Mouse (Mus musculus): ENCODE measurements around the gene Cyct. TPM values are rescaled to one million over a fixed set of nuclear protein-coding genes. Genes with fewer than 3 reads are reported as not detected.
A peak's percentile ranks its signal among the peaks of the same experiment; 100 is the strongest.

Cyct gene
- polyA plus RNA-seq, 1 experiment from 2014 or later = 0.32 TPM

DNA sequence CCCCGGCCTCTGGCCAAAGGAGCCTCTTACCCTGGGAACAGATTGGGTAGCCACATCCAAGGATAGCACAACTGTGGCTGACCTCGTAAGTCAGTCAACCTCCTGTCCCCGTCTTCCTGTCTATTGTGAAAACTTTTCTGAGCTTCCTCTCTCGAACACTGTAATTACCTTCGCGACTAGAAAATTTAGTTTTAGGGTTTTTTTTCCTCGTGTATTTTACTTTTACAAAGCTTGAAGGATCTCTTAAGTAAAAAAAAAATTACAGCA is 10.3 kb upstream of the Cyct start:
- Histone ChIP-seq H3K4me3 (peak overlapping the region; percentile 79), H3K27ac (replicated peaks) (peak overlapping the region; percentile 71; the same call in 1 of the 2 replicates), H3K9me3 (no peaks in the 10 kb centered on the region), H3K36me3 (peaks cover 28% of the 10 kb centered on the region), H3K9ac (peak overlapping the region; percentile 87), H3K27me3 (replicated peaks) (no peaks in the 10 kb centered on the region), H3K4me1 (peaks cover 23% of the 10 kb centered on the region), H3K4me2 (peak overlapping the region; percentile 92)
- ATAC-seq (ENCODE audit: extremely low read depth, insufficient number of reproducible peaks, low FRiP score, low TSS enrichment) = peak; percentile 7; the same call in 1 of the 2 replicates
- WGBS = 2% methylated on average over 7 of the region's 7 CpGs

DNA sequence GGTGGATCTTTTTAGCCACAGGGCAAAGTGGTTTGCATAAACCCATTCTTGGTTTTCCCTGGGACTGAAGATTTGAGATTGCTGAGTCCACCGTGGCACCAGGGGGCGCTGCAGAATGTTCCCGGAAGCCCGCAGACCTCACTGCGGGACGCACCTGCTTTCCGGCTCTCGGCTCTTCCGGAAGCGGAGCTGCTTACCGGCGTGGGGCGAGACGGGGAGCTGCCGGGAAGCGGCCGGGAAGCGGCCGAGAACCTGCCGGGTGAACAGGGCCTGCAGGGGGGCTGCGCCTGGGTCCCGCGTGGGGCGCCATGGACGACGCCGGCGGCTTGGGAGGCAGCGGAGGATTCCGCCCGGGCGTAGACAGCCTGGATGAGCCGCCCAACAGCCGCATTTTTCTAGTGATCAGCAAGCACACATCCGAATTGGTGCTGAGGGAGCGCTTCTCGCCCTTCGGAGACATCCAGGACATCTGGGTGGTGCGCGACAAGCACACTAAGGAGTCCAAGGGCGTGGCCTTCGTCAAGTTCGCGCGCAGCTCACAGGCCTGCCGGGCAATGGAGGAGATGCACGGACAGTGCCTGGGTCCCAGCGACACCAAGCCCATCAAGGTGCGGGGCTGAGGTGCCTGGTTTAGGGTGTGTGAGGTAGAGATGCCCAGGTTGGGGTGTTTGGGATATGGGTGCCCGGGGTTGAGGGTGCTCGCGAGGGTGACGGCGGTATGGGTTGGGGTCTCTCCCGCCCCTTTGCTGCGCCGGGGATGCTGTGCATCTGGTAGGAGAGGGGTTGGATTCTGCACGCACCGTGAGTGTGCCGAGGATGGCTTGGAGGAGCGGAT is 9.8 kb upstream of the Cyct start, which contains the start of gene Rbm45:
Gene Rbm45 (plus strand): TSS at position 164 of the 835 bp plus-strand sequence.
- peak within 1 kb of the TSS; percentile 71 for H3K27ac ChIP-seq (replicated peaks)
- H3K4me3 ChIP-seq = peak within 1 kb of the TSS; percentile 79
- no peaks in the 10 kb centered on the region for H3K9me3 ChIP-seq
- H3K4me1 ChIP-seq = peaks cover 23% of the 10 kb centered on the region
- ATAC-seq (ENCODE audit: extremely low read depth, insufficient number of reproducible peaks, low FRiP score, low TSS enrichment) = peak; percentile 72
- H3K9ac ChIP-seq = peak within 1 kb of the TSS; percentile 87
- under 1% methylated on average over 61 of the region's 61 CpGs for WGBS
- peaks cover 23% of the 10 kb centered on the region for H3K36me3 ChIP-seq
- H3K27me3 ChIP-seq (replicated peaks) = no peaks in the 10 kb centered on the region
- peak within 1 kb of the TSS; percentile 92 for H3K4me2 ChIP-seq

DNA sequence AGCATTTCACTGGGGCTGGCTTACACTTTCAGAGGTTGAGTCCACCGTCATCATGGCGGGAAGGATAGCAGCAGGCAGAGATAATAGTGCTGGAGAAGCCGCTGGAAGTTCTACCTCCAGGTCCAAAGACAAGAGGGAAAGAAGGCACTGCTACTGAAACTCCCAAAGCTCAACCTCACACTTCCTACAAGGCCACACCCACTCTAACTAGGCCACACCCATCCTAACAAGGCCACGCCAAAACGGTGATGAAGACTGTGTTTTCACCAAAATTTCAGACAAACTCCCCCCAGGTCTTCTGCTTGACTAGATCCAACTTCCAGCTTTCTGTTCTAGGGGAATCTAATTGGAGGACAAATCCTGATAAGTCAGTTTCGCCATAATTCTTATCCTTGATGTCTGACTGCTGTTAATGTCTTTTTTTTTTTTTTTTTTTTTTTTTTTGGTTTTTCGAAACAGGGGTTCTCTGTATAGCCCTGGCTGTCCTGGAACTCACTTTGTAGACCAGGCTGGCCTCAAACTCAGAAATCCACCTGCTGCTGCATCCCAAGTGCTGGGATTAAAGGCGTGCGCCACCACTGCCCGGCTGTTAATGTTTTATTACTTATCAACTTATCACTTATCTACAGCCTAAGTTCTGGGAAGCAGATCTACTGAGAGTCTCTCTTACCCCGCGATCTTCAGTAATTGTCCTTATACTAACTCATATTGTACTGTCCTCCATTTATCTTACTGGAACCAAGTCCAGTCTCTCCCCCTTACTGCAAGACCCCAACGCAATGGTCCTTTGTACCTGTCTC is 8.8 kb upstream of the Cyct start:
- H3K4me3 ChIP-seq = no peak overlapping the region
- no peak overlapping the region for H3K4me2 ChIP-seq
- peaks cover 23% of the 10 kb centered on the region for H3K4me1 ChIP-seq
- H3K36me3 ChIP-seq = peaks cover 13% of the 10 kb centered on the region
- no peaks in the 10 kb centered on the region for H3K27me3 ChIP-seq (replicated peaks)
- no peak overlapping the region for H3K9ac ChIP-seq
- H3K27ac ChIP-seq (replicated peaks) = no peak overlapping the region
- WGBS = 63% methylated on average over 13 of the region's 13 CpGs
- H3K9me3 ChIP-seq = no peaks in the 10 kb centered on the region
- no peak for ATAC-seq (ENCODE audit: extremely low read depth, insufficient number of reproducible peaks, low FRiP score, low TSS enrichment)

DNA sequence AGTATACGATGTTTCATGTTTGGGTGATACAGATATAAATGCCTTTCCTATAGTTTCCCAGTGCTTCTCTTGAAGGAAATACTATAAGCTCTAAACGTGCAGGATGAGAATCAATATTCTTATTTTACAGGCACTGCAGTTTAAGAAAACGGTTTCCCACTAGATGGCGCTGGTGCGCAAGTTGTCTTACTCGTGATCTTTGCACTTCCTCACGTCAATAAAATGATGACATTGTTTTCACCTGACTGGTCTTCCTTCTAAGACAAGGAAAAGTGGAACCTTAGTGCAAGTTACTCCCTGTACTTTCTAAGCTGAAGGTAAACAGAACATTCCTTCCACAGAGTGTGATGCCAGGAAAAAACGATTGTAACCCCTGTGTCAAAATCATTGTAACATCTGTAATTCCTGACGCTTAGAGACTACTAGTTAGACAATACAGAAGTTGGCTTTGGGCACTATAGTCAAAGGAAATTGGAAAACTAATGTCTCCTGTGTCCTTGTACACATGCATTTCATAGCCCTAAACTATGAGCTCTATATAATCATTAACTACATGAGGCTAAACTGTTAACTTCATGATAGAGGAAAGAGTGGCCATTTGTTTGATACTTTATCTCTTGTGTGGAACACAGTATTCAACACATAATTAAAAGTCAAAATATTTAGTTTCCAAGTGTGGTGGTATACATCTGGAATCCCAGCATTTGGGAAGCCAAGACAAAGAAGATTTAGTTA is 7.1 kb upstream of the Cyct start:
- H3K9ac ChIP-seq = no peak overlapping the region
- 14% methylated on average over 9 of the region's 9 CpGs for WGBS
- H3K27ac ChIP-seq (replicated peaks) = no peak overlapping the region
- H3K27me3 ChIP-seq (replicated peaks) = no peaks in the 10 kb centered on the region
- no peaks in the 10 kb centered on the region; the same call in 1 of the 2 replicates for H3K36me3 ChIP-seq
- no peak for ATAC-seq (ENCODE audit: extremely low read depth, insufficient number of reproducible peaks, low FRiP score, low TSS enrichment)
- H3K4me2 ChIP-seq = no peak overlapping the region
- H3K4me1 ChIP-seq = peaks cover 17% of the 10 kb centered on the region
- no peak overlapping the region for H3K4me3 ChIP-seq
- H3K9me3 ChIP-seq = no peaks in the 10 kb centered on the region

DNA sequence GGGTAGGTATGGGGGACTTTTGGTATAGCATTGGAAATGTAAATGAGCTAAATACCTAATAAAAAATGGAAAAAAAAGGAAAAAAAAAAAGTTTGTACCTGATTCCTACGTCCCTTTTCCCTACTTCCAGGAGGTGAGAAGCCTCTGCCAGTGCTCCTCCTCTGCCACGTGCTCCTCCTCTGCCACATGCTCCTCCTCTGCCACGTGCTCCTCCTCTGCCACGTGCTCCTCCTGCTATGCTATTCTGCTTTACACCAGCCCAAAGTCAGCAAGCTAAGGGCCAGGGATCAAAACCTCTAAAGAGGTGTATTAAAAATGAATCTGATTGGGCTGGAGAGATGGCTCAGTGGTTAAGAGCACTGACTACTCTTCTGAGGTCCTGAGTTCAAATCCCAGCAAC is 5.6 kb upstream of the Cyct start:
- no peak overlapping the region for H3K4me2 ChIP-seq
- no peak for ATAC-seq (ENCODE audit: extremely low read depth, insufficient number of reproducible peaks, low FRiP score, low TSS enrichment)
- 71% methylated on average over 4 of the region's 4 CpGs for WGBS
- H3K27ac ChIP-seq (replicated peaks) = no peak overlapping the region
- no peaks in the 10 kb centered on the region for H3K27me3 ChIP-seq (replicated peaks)
- H3K9ac ChIP-seq = no peak overlapping the region
- no peaks in the 10 kb centered on the region for H3K36me3 ChIP-seq
- no peaks in the 10 kb centered on the region for H3K9me3 ChIP-seq
- no peak overlapping the region for H3K4me3 ChIP-seq
- peaks cover 1% of the 10 kb centered on the region for H3K4me1 ChIP-seq

DNA sequence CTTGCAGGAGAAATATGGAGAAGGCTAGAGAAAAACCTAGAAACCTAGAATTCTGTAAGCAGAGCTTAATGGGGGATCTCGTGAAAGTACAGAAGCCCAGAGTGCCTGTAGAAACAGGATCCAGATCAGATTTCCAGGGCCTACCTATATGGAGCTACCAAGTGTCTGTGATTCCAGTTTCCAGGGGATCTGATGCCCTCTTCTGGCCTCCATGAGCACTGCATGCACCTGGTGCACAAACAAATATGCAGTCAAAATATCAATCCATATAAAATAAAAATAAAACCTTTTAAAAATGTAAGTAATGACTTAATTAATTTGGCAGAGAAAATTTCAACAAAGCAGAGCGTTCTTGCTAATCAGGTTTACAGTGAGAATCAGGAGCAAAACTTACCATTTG is 1.9 kb upstream of the Cyct start:
- Histone ChIP-seq H3K4me2 (no peak overlapping the region), H3K27ac (replicated peaks) (no peak overlapping the region), H3K27me3 (replicated peaks) (no peaks in the 10 kb centered on the region), H3K9ac (no peak overlapping the region), H3K4me3 (no peak overlapping the region), H3K36me3 (no peaks in the 10 kb centered on the region), H3K9me3 (no peaks in the 10 kb centered on the region), H3K4me1 (no peaks in the 10 kb centered on the region)
- no peak for ATAC-seq (ENCODE audit: extremely low read depth, insufficient number of reproducible peaks, low FRiP score, low TSS enrichment)
- 46% methylated on average over 2 of the region's 2 CpGs for whole genome bisulfite sequencing

DNA sequence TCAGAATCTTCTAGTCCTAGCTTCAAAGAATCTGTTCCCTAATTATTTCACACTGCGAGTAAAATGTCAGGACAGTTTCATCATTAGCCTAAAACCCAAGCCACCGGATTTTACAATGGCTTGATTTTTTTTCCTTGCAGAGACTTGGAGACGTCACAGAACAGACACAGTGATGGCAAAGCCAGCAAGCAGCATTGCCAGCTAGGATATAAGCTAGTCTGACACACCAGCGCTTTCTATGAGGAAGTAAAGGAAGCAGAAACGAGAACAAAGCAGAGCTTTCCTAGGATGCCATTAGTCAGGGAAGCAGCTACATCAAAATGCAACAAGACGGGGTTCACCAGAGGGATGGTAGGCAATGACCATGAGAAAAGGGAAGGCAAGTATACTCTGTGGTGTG is 12.4 kb downstream of the Cyct start:
- no peak overlapping the region for H3K4me3 ChIP-seq
- no peak for ATAC-seq (ENCODE audit: extremely low read depth, insufficient number of reproducible peaks, low FRiP score, low TSS enrichment)
- H3K27ac ChIP-seq (replicated peaks) = no peak overlapping the region
- no peaks in the 10 kb centered on the region for H3K9me3 ChIP-seq
- no peaks in the 10 kb centered on the region for H3K4me1 ChIP-seq
- no peaks in the 10 kb centered on the region for H3K36me3 ChIP-seq
- H3K4me2 ChIP-seq = no peak overlapping the region
- no peak overlapping the region for H3K9ac ChIP-seq
- WGBS = 75% methylated on average over 6 of the region's 6 CpGs
- H3K27me3 ChIP-seq (replicated peaks) = no peaks in the 10 kb centered on the region

DNA sequence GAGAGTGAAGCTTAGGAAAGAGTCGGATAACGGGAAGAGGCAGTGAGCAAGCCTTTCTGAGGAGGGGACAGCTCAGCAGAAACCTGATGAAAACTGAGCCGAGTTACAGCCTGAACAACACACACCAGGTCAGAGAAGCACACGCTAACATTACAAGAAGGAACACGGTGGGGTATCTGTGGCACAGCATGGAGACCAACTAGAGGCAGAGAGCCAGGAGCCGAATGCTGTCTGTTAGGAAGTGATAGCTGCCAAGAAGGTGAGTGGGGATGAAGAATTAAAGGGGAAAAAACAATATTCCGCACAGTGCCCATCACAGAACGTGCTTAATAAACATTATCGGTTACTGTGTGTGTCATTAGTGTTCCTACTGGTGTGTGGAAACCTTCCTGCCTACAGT is 18.1 kb downstream of the Cyct start:
- WGBS = 81% methylated on average over 9 of the region's 9 CpGs
- Histone ChIP-seq H3K27ac (replicated peaks) (no peak overlapping the region), H3K4me3 (no peak overlapping the region), H3K27me3 (replicated peaks) (peaks cover 32% of the 10 kb centered on the region), H3K36me3 (no peaks in the 10 kb centered on the region), H3K9ac (no peak overlapping the region), H3K4me2 (no peak overlapping the region), H3K9me3 (no peaks in the 10 kb centered on the region), H3K4me1 (peaks cover 11% of the 10 kb centered on the region)
- no peak for ATAC-seq (ENCODE audit: extremely low read depth, insufficient number of reproducible peaks, low FRiP score, low TSS enrichment)

DNA sequence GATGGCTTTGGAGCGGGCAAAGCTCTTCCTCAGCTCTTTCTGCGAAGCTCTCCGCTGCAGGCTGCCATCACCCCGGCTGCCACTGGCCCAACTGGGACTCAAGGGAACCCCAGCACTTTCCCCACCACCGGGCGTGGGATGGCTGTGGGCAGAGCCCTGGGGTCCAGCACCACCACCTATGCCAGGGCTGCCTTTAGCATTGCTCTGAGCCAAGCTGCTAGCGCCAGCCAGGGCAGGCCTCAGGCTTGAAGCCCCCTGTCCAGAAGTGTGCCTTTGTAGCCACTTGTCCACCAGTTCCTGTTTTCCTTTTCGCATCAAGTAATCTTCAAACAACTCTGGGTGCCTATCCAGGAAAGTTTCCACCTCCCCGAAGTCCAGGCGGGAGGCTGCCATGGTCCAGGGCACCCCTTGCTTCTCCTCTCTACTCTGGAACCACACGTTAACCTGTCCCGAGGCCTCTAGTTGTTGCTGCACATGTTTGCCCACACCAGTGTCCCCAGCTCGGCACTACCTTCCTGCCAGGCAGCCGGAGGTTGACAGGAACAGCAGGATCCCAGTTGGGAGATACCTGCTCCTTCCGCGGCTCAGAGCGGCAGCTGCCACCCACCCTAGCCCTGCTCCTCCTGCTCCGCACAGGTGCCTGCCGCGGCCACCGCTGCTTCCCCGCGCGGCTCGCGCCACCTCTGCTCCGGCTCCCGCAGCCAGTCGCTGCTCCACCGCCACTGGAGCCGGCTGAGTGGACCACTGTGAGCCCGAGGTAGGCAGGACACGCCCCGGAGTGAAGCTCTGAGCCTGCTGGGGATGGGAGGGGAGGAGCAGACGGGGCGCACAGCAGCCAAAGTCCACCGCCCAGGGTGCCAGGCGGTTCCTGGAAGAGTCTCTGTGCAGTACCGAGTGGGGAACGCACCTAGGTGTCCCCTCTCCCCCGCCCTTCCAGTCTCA is 21.8 kb downstream of the Cyct start, which contains the start of gene Pde11a:
Gene Pde11a (minus strand): TSS at position 560 of the 942 bp plus-strand sequence.
- ATAC-seq (ENCODE audit: extremely low read depth, insufficient number of reproducible peaks, low FRiP score, low TSS enrichment) = no peak
- Histone ChIP-seq H3K27ac (replicated peaks) (no peak within 1 kb of the TSS), H3K9ac (peak within 1 kb of the TSS; percentile 77), H3K9me3 (no peaks in the 10 kb centered on the region), H3K4me1 (peaks cover 11% of the 10 kb centered on the region), H3K27me3 (replicated peaks) (peaks cover 45% of the 10 kb centered on the region), H3K4me2 (peak within 1 kb of the TSS; percentile 96), H3K36me3 (no peaks in the 10 kb centered on the region), H3K4me3 (peak within 1 kb of the TSS; percentile 60)
- WGBS = 13% methylated on average over 41 of the region's 41 CpGs

DNA sequence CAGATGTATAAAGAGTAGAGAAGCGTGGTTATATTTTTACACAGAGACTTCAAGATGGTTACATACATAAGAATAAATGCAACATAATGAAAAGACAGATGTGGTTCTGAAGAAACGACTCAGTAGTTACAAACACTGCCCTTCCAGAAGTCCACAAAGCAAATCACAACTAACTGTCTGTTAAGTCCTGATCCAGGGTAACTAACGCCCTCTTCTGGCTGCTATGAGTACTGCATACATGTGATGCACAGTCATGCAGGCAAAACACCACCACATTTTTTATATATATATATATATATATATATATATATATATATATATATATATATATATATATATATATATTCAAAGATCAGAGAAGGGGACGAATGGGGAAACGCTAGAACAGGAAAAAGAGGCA is 25.7 kb downstream of the Cyct start:
- Histone ChIP-seq H3K4me2 (no peak overlapping the region), H3K27me3 (replicated peaks) (peaks cover 37% of the 10 kb centered on the region), H3K9ac (no peak overlapping the region), H3K4me3 (no peak overlapping the region), H3K9me3 (no peaks in the 10 kb centered on the region), H3K4me1 (peaks cover 11% of the 10 kb centered on the region), H3K27ac (replicated peaks) (no peak overlapping the region), H3K36me3 (no peaks in the 10 kb centered on the region)
- 75% methylated on average over 5 of the region's 5 CpGs for WGBS
- no peak for ATAC-seq (ENCODE audit: extremely low read depth, insufficient number of reproducible peaks, low FRiP score, low TSS enrichment)
